Mouse (Mus musculus): ENCODE results near the gene Avl9. TPM values are rescaled to one million over a fixed set of nuclear protein-coding genes. Genes with fewer than 3 reads are reported as not detected.

The Avl9 gene
- polyA plus RNA-seq, 1 experiment from 2014 or later: 26.5 TPM

GRCm38 (mm10) chr6:56779636-56780035 is 64.9 kb downstream of the Avl9 start:
- Histone ChIP-seq H3K4me2 (replicated peaks; ENCODE audit: low read depth, low read length) (no peak overlapping the region), H3K4me1 (ENCODE audit: control insufficient read depth, insufficient read depth, low read length) (peaks cover 2% of the 10 kb centered on the region; the same call in 1 of the 2 replicates), H3K9ac (replicated peaks; ENCODE audit: low read depth, low read length) (no peak overlapping the region), H3K27ac (ENCODE audit: low read length) (no peak overlapping the region), H3K36me3 (ENCODE audit: control insufficient read depth, insufficient read depth, low read length) (peaks cover 38% of the 10 kb centered on the region), H3K4me3 (ENCODE audit: low read depth, low read length) (no peak overlapping the region), H3K27me3 (ENCODE audit: control insufficient read depth, insufficient read depth, low read length) (no peaks in the 10 kb centered on the region), H3K9me3 (ENCODE audit: control insufficient read depth, low read depth, low read length) (no peaks in the 10 kb centered on the region)
- no peak for ATAC-seq (ENCODE audit: insufficient number of reproducible peaks, insufficient read depth, low FRiP score, low read depth)
- WGBS: 95% methylated on average over 5 of the region's 5 CpGs

GRCm38 (mm10) chr6:56783561-56784272 is 69.0 kb downstream of the Avl9 start:
- Histone ChIP-seq H3K36me3 (ENCODE audit: control insufficient read depth, insufficient read depth, low read length) (peaks cover 31% of the 10 kb centered on the region), H3K4me2 (replicated peaks; ENCODE audit: low read depth, low read length) (no peak overlapping the region), H3K27me3 (ENCODE audit: control insufficient read depth, insufficient read depth, low read length) (no peaks in the 10 kb centered on the region), H3K4me3 (ENCODE audit: low read depth, low read length) (no peak overlapping the region), H3K27ac (ENCODE audit: low read length) (peak overlapping the region; percentile 10), H3K4me1 (ENCODE audit: control insufficient read depth, insufficient read depth, low read length) (no peaks in the 10 kb centered on the region), H3K9me3 (ENCODE audit: control insufficient read depth, low read depth, low read length) (no peaks in the 10 kb centered on the region), H3K9ac (replicated peaks; ENCODE audit: low read depth, low read length) (no peak overlapping the region)
- WGBS: 65% methylated on average over 4 of the region's 4 CpGs
- ATAC-seq (ENCODE audit: insufficient number of reproducible peaks, insufficient read depth, low FRiP score, low read depth): peak; percentile 66

- Histone ChIP-seq H3K4me1 (ENCODE audit: control insufficient read depth, insufficient read depth, low read length) (no peaks in the 10 kb centered on the region), H3K9ac (replicated peaks; ENCODE audit: low read depth, low read length) (no peak overlapping the region), H3K27ac (ENCODE audit: low read length) (no peak overlapping the region), H3K36me3 (ENCODE audit: control insufficient read depth, insufficient read depth, low read length) (peaks cover 23% of the 10 kb centered on the region), H3K4me2 (replicated peaks; ENCODE audit: low read depth, low read length) (no peak overlapping the region), H3K4me3 (ENCODE audit: low read depth, low read length) (no peak overlapping the region), H3K27me3 (ENCODE audit: control insufficient read depth, insufficient read depth, low read length) (no peaks in the 10 kb centered on the region), H3K9me3 (ENCODE audit: control insufficient read depth, low read depth, low read length) (no peaks in the 10 kb centered on the region)
- 81% methylated on average over 5 of the region's 5 CpGs for WGBS
- ATAC-seq (ENCODE audit: insufficient number of reproducible peaks, insufficient read depth, low FRiP score, low read depth): no peak
These were observed 70.4 kb downstream of the Avl9 start for GRCm38 (mm10) chr6:56785068-56785467.

GRCm38 (mm10) chr6:56787668-56788067 is 73.0 kb downstream of the Avl9 start:
- Histone ChIP-seq H3K4me1 (ENCODE audit: control insufficient read depth, insufficient read depth, low read length) (no peaks in the 10 kb centered on the region), H3K36me3 (ENCODE audit: control insufficient read depth, insufficient read depth, low read length) (peaks cover 20% of the 10 kb centered on the region; the same call in 1 of the 2 replicates), H3K4me2 (replicated peaks; ENCODE audit: low read depth, low read length) (no peak overlapping the region), H3K9me3 (ENCODE audit: control insufficient read depth, low read depth, low read length) (no peaks in the 10 kb centered on the region), H3K9ac (replicated peaks; ENCODE audit: low read depth, low read length) (no peak overlapping the region), H3K27me3 (ENCODE audit: control insufficient read depth, insufficient read depth, low read length) (no peaks in the 10 kb centered on the region), H3K4me3 (ENCODE audit: low read depth, low read length) (no peak overlapping the region), H3K27ac (ENCODE audit: low read length) (no peak overlapping the region)
- WGBS: 86% methylated on average over 2 of the region's 2 CpGs
- ATAC-seq (ENCODE audit: insufficient number of reproducible peaks, insufficient read depth, low FRiP score, low read depth): no peak

GRCm38 (mm10) chr6:56789336-56789735 is 74.6 kb downstream of the Avl9 start:
- no peak overlapping the region for H3K4me2 ChIP-seq (replicated peaks; ENCODE audit: low read depth, low read length)
- ATAC-seq (ENCODE audit: insufficient number of reproducible peaks, insufficient read depth, low FRiP score, low read depth): no peak
- H3K27ac ChIP-seq (ENCODE audit: low read length): no peak overlapping the region
- H3K9ac ChIP-seq (replicated peaks; ENCODE audit: low read depth, low read length): no peak overlapping the region
- peaks cover 11% of the 10 kb centered on the region; the same call in 1 of the 2 replicates for H3K36me3 ChIP-seq (ENCODE audit: control insufficient read depth, insufficient read depth, low read length)
- WGBS: 66% methylated on average over 3 of the region's 3 CpGs
- H3K4me1 ChIP-seq (ENCODE audit: control insufficient read depth, insufficient read depth, low read length): no peaks in the 10 kb centered on the region
- H3K4me3 ChIP-seq (ENCODE audit: low read depth, low read length): no peak overlapping the region
- H3K27me3 ChIP-seq (ENCODE audit: control insufficient read depth, insufficient read depth, low read length): no peaks in the 10 kb centered on the region
- no peaks in the 10 kb centered on the region for H3K9me3 ChIP-seq (ENCODE audit: control insufficient read depth, low read depth, low read length)

GRCm38 (mm10) chr6:56794834-56795233 is 80.1 kb downstream of the Avl9 start:
- peak overlapping the region; percentile 83; the same call in 1 of the 2 replicates for H3K4me2 ChIP-seq (replicated peaks; ENCODE audit: low read depth, low read length)
- WGBS: 88% methylated on average over 5 of the region's 5 CpGs
- H3K4me1 ChIP-seq (ENCODE audit: control insufficient read depth, insufficient read depth, low read length): peaks cover 5% of the 10 kb centered on the region; the same call in 1 of the 2 replicates
- H3K9me3 ChIP-seq (ENCODE audit: control insufficient read depth, low read depth, low read length): no peaks in the 10 kb centered on the region
- no peak overlapping the region for H3K9ac ChIP-seq (replicated peaks; ENCODE audit: low read depth, low read length)
- H3K36me3 ChIP-seq (ENCODE audit: control insufficient read depth, insufficient read depth, low read length): no peaks in the 10 kb centered on the region
- ATAC-seq (ENCODE audit: insufficient number of reproducible peaks, insufficient read depth, low FRiP score, low read depth): no peak
- H3K27ac ChIP-seq (ENCODE audit: low read length): no peak overlapping the region
- no peak overlapping the region for H3K4me3 ChIP-seq (ENCODE audit: low read depth, low read length)
- H3K27me3 ChIP-seq (ENCODE audit: control insufficient read depth, insufficient read depth, low read length): no peaks in the 10 kb centered on the region

GRCm38 (mm10) chr6:56796232-56796631 is 81.5 kb downstream of the Avl9 start:
- Histone ChIP-seq H3K27ac (ENCODE audit: low read length) (peak overlapping the region; percentile 99), H3K4me3 (ENCODE audit: low read depth, low read length) (peak overlapping the region; percentile 81), H3K4me2 (replicated peaks; ENCODE audit: low read depth, low read length) (peak overlapping the region; percentile 83), H3K4me1 (ENCODE audit: control insufficient read depth, insufficient read depth, low read length) (peaks cover 5% of the 10 kb centered on the region; the same call in 1 of the 2 replicates), H3K27me3 (ENCODE audit: control insufficient read depth, insufficient read depth, low read length) (no peaks in the 10 kb centered on the region), H3K9me3 (ENCODE audit: control insufficient read depth, low read depth, low read length) (no peaks in the 10 kb centered on the region), H3K36me3 (ENCODE audit: control insufficient read depth, insufficient read depth, low read length) (no peaks in the 10 kb centered on the region), H3K9ac (replicated peaks; ENCODE audit: low read depth, low read length) (peak overlapping the region; percentile 90)
- ATAC-seq (ENCODE audit: insufficient number of reproducible peaks, insufficient read depth, low FRiP score, low read depth): no peak
- 4% methylated on average over 8 of the region's 8 CpGs for WGBS

GRCm38 (mm10) chr6:56796668-56797141 is 82.0 kb downstream of the Avl9 start:
- peak overlapping the region; percentile 83 for H3K4me2 ChIP-seq (replicated peaks; ENCODE audit: low read depth, low read length)
- H3K9me3 ChIP-seq (ENCODE audit: control insufficient read depth, low read depth, low read length): no peaks in the 10 kb centered on the region
- peaks cover 5% of the 10 kb centered on the region; the same call in 1 of the 2 replicates for H3K4me1 ChIP-seq (ENCODE audit: control insufficient read depth, insufficient read depth, low read length)
- H3K9ac ChIP-seq (replicated peaks; ENCODE audit: low read depth, low read length): peak overlapping the region; percentile 90
- ATAC-seq (ENCODE audit: insufficient number of reproducible peaks, insufficient read depth, low FRiP score, low read depth): 0 out of 2 replicates have a peak, but pooled peaks have one; percentile 8
- H3K27ac ChIP-seq (ENCODE audit: low read length): peak overlapping the region; percentile 99
- H3K4me3 ChIP-seq (ENCODE audit: low read depth, low read length): peak overlapping the region; percentile 81
- H3K27me3 ChIP-seq (ENCODE audit: control insufficient read depth, insufficient read depth, low read length): no peaks in the 10 kb centered on the region
- no peaks in the 10 kb centered on the region for H3K36me3 ChIP-seq (ENCODE audit: control insufficient read depth, insufficient read depth, low read length)
- WGBS: under 1% methylated on average over 16 of the region's 16 CpGs

Data from stomach, embryonic 14.5 days (tissue).